Mouse (Mus musculus) brain, adult 2 months (tissue): ENCODE results near the gene A830018L16Rik.

Source experiments
- DNase-seq: peaks from one replicate; pipeline ENCODE4 v3.0.0; 2011; ENCODE audit warnings: low read depth, low spot score

A830018L16Rik gene

GRCm38 (mm10) chr1:11413894-11414556, at the start of gene A830018L16Rik:
TSS of gene A830018L16Rik (plus strand) at chr1:11414105.
- DNase-seq: peak; percentile 95

GRCm38 (mm10) chr1:11385846-11386245, 28.1 kb upstream of the A830018L16Rik start:
- DNase-seq: no peak

- no peak for DNase-seq
Measured at GRCm38 (mm10) chr1:11395408-11395807, 18.5 kb upstream of the A830018L16Rik start.

DNA sequence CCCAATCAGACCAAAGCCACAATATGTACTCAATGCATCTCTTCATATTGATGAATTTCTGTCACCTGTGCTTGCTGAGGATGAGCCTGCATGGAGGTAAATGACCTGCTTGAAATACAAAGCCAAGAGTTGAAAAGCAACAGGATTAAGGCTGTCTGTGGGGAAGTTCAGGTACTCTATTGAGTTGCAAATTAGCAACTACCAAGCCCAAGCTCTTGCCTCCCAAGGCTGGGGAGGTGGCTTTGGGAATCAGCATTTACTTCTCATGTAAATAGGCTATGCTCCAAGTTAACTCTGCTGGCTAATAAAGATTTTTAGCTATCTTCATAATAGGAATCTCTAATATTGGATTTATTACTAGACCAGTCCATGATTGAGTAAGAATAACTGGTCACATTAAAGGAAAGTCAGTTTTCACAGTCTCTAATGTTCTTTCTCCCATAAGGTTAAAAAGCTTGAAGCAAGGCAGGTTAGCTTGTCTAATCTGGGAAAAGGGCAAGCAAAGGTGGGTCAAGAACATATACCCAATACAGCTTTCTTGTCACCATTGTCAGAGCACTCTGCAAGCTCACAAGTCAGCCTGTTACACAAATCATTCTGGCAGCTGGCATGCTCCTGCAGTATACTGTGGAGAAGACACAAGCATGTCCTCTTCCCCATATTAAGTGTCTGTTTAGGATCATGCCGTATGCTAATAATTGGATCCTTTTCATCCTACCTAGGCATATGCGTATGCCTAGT, 17.7 kb upstream of the A830018L16Rik start:
- no peak for DNase-seq

- DNase-seq: no peak
Measured at GRCm38 (mm10) chr1:11401159-11401558, 12.7 kb upstream of the A830018L16Rik start.

GRCm38 (mm10) chr1:11405527-11405926, 8.4 kb upstream of the A830018L16Rik start:
- no peak for DNase-seq

GRCm38 (mm10) chr1:11406026-11406425, 7.9 kb upstream of the A830018L16Rik start:
- DNase-seq: no peak

DNA sequence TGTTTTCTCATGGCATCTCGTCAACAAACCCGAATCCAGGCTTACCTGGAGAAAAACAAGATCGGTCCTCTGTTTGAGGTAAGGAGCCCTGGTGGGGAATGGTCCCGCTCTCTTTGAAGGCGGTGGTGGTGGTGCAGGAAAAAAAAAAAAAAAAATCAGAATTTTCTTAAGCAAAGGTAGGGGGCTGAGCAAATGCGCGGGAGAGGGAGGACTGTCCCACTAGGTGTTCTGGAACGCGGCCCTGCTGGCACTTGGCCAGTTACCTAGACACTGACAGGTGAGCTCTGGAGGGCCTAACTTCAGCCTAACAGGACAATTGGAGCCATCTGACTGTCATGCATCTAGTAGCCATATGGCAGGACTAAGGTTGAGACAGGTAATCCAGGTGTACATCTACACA, 655 bp downstream of the A830018L16Rik start:
- peak; percentile 33 for DNase-seq

DNA sequence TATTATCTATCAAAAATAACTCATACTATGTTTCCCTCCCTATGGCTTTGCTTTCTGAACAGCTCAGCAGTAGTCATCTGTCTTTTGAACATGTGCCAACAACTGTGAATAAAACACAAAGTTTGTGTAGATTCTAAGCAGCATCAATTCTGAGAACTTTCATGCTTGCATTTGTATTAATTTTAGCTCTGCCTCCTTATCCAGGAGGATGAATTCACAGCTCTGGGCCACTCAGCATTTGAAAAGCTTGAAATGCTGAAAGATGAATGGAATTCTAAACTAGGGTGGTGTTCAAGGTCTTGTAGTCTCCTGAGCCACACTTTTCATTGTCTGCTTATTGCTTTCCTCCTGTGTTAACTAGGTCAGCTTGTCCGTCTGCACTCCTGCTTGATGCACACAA, 13.4 kb downstream of the A830018L16Rik start:
- peak; percentile 58 for DNase-seq

DNA sequence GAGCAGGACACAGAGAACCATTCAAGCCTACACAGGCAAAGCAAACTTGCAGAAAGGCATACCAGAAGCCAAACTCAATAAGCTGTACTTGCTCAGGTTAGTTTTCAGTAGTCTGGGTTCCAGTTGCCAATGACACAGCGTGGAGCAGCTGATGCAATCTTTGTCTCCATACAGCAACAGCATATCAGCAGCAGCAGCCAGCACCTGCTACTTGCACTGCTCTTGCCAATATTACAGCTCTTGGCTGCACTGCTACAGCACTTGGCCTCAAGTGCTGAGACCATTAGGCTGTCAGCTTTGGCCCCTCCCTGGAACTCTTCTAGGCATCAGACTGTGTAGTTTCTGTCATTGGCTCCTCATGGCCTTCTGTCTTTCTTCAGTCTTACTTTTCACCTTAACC, 44.4 kb downstream of the A830018L16Rik start:
- DNase-seq: peak; percentile 66

GRCm38 (mm10) chr1:11466325-11466724, 52.4 kb downstream of the A830018L16Rik start:
- DNase-seq: no peak

DNA sequence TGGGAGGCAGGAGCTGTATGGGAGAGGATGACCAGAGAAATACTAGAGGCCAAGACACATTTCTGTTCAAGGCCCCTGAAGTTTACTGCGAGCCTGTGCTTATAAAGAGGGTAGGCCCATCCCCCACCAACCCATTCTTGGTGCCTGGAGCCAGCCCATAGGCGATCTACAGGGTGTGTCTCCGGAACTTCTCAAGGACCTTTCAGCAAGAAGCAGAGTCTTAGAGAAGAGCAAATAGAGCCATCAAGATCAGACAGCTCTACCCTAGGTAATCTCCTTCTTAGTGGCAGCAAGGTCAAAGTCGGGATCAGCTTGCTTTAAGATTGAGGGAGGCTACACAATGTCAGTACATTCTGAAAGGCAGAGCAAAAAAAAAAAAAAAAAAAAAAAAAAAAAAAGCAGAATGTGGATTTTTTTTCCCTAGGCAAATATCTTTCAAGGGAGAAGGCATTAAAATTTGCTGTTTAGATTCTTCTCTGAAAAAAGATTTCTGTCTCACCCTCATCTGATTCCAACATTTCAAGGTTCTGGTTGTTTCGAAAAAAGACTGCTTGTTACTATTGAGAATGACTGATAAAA, 53.2 kb downstream of the A830018L16Rik start:
- DNase-seq: no peak

- DNase-seq: no peak
Measured at GRCm38 (mm10) chr1:11492936-11493335, 79.0 kb downstream of the A830018L16Rik start.

GRCm38 (mm10) chr1:11501556-11501955, 87.7 kb downstream of the A830018L16Rik start:
- DNase-seq: no peak

GRCm38 (mm10) chr1:11549810-11550209, 135.9 kb downstream of the A830018L16Rik start:
- DNase-seq: peak; percentile 47

GRCm38 (mm10) chr1:11565309-11565708, 151.4 kb downstream of the A830018L16Rik start:
- peak; percentile 48 for DNase-seq

DNA sequence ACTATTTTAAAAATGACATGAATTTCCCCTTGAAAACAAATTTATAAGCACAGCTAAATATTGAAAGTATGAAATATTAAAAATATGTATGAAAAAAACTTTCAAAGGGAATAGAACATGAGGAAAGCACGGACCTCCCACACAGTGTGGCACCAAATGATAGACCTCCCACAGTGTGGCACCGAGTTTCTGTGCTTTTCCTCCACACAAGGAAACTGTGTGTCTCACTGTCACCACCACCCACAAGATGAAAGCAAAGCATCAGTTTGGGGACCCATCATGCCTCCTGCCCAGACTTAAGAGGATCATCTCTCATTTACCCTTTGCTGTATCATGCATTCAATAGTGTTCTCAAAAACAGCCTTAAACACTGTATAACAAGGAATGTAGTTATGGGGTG, 152.8 kb downstream of the A830018L16Rik start:
- peak; percentile 65 for DNase-seq

GRCm38 (mm10) chr1:11567300-11567885, 153.5 kb downstream of the A830018L16Rik start:
- DNase-seq: no peak

DNA sequence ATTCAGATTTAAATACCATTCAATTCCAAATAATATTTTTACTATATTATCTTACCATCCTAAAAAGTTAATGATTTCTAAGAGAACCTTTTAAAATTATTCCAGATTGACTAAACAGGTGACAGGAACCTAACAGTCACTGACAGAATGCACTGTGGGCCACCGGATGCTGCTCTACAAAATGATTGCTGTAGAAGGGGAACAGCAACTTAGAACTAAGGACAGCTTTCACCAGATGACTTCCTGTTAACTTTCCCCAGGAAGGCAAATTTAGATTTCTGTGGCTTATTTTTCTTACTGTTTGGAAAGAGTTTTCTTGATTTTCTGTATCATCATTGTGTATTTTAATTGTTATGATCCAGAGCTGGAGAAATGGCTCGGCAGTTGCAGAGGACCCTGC, 156.4 kb downstream of the A830018L16Rik start:
- DNase-seq: no peak

DNA sequence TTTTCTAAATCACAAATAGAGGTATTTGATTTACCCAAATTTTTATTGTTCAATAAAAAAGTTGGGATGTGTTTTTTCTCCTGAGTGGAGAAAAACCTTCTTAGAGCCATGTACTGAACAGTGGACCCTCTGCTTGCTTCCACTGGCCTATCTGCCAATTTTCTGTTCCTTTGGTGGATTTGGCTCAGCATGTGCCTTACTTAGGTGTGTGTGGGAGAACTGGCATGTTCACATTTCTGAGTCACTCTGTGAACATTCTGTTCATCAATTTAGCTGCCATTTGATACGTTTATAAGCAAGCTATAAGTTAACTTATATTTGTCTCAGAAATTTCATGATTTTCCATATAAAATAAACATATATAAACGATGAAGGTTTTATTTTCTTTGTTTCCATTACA, 159.6 kb downstream of the A830018L16Rik start:
- DNase-seq: peak; percentile 82

GRCm38 (mm10) chr1:11580026-11580425, 166.1 kb downstream of the A830018L16Rik start:
- peak; percentile 55 for DNase-seq

DNA sequence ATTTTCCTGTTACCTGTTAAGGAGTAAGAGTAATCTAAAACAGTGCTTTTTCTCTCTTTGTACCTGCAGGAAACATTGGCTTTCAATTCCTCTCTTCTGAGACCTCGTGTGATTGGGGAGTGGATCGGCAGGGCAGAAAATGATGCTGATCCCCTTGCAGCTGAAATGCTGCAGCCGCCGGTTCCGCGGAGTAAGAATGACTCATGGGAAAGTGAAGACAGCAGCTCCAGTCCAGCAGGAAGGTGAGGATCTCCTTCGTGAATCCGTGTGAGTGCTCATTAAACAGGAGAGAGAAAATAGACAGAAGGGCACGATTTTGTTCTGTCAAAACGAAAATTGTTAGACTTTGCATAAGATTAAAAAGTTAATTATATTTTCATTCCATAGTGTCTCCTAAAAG, 174.4 kb downstream of the A830018L16Rik start:
- peak; percentile 59 for DNase-seq
